Mouse (Mus musculus): ENCODE results near the gene Hoxa7.

The Hoxa7 gene

GRCm38 (mm10) chr6:52237346-52238154, 15.9 kb upstream of the Hoxa7 start:
- DNase-seq: no peak

- no peak for DNase-seq
These were observed 15.2 kb upstream of the Hoxa7 start for GRCm38 (mm10) chr6:52236806-52237205.

GRCm38 (mm10) chr6:52235866-52236265, 14.2 kb upstream of the Hoxa7 start:
- no peak for DNase-seq

GRCm38 (mm10) chr6:52235267-52235666, 13.6 kb upstream of the Hoxa7 start:
- DNase-seq: no peak

GRCm38 (mm10) chr6:52234428-52235140, 12.9 kb upstream of the Hoxa7 start:
- no peak for DNase-seq

GRCm38 (mm10) chr6:52233546-52234427, 12.1 kb upstream of the Hoxa7 start:
- no peak for DNase-seq

- DNase-seq: no peak
These were observed 11.4 kb upstream of the Hoxa7 start for GRCm38 (mm10) chr6:52232984-52233545.

- peak; percentile 45 for DNase-seq
These were observed 10.9 kb upstream of the Hoxa7 start for GRCm38 (mm10) chr6:52232568-52232965.

GRCm38 (mm10) chr6:52231885-52232567, 10.4 kb upstream of the Hoxa7 start:
- peak; percentile 17 for DNase-seq

- no peak for DNase-seq
These were observed 9.0 kb upstream of the Hoxa7 start, which contains the start of gene Hoxa9 for GRCm38 (mm10) chr6:52230516-52231165. Gene Hoxa9, minus strand, starts transcription at chr6:52231089.

- no peak for DNase-seq
These were observed 8.1 kb upstream of the Hoxa7 start for GRCm38 (mm10) chr6:52229558-52230416.

- DNase-seq: no peak
These were observed 7.1 kb upstream of the Hoxa7 start for GRCm38 (mm10) chr6:52228475-52229465.

- no peak for DNase-seq
These were observed 6.0 kb upstream of the Hoxa7 start for GRCm38 (mm10) chr6:52227470-52228222.

- DNase-seq: no peak
These were observed 5.1 kb upstream of the Hoxa7 start for GRCm38 (mm10) chr6:52226569-52227257.

GRCm38 (mm10) chr6:52225612-52226568, 4.2 kb upstream of the Hoxa7 start:
- DNase-seq: no peak

GRCm38 (mm10) chr6:52224895-52225611, 3.4 kb upstream of the Hoxa7 start:
- DNase-seq: no peak
